Mouse (Mus musculus) ES-CJ7 (cell line): ENCODE measurements at regions not wholly inside any gene's neighbourhood (a gene's known extent, or its start where the extent isn't known, plus 50 kb on each side); places are given as distances from the start of the nearest gene placed in this dataset.
A peak's percentile ranks its signal among the peaks of the same experiment; 100 is the strongest.

Source experiments
- DNase-seq: peaks from one replicate; pipeline ENCODE4 v3.0.0; 2011; ENCODE audit warnings: low read depth, low spot score

DNA sequence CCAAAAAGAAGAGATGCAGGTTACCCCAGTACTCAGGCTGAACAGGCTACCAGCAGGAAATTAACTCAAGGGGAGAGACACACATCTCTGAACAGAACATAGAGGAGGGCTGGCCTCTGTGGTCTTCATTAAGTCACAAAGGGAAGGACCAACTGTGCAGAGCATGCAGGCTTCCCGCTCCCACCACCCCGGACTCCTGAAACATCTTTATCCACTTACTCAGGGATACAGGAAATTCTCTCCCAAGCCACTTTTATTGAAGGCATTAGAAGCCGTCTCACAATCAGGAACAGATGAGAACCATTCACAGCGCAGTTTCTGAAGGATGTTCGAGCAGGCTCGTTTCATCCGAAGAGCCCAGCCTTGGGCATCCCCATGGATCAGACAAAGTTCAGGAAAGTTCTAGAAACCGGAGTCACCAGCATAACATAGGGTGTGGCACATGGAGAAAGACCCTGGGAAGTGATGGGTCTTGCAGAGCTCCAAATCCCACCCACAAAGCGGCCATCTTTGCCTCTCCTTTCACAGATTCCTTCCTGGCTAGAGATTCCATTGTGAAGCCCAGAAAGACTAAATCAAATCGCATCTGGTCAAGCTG lies 55.9 kb upstream of the Zbtb40 start:
- peak; percentile 8 for DNase-seq

DNA sequence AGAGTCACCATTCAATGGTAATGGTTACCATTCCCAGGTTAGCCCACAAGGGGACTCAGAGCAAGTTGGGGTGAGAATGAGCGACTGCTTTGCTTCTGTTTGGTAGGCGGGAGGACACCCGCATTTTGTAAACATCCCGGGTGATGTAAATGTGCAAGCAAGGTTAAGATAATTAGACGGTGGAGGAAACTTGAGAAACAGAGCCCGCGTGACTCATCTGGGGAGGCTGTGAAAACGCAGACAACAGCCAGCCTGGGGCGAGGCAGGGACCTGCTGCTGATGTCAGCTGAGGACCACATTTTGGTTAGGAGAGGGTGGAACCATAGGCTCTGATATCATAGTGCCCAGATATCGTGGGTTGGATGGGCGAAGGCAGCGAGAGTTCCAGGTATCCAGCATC lies 52.6 kb upstream of the Zbtb40 start:
- no peak for DNase-seq

DNA sequence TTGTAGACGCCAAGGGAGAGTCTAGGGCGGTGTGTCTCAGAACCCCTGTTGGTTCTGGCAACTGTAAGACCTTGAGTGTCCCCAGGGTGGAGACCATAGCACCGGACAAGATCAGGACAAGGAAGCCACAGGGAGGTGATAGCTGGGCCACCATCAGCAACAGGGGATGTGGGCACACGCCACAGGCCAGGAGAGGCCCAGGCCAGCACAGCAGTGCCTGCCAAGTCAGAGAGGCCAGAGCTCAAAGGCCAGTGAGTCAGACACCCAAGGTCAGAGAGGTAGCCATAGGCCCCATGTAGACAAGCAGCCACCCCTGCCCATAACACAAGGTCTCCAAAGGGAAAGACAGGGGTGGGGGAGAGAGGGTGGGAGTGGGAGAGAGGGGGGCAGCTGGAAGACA lies 52.2 kb upstream of the Zbtb40 start:
- DNase-seq: no peak
